Mouse (Mus musculus) left cerebral cortex, adult 2 months (tissue): ENCODE data around the gene Lclat1. TPM values are rescaled to one million over a fixed set of nuclear protein-coding genes. Genes with fewer than 3 reads are reported as not detected.

Experiments used
- DNase-seq, 2 experiments: peaks; one replicate each; pipeline ENCODE4 v3.0.0; 2021 to 2022; ENCODE audit warnings: low spot score in 2 of 2, mixed read lengths in 1 of 2; ENCODE audit errors: extremely low spot score in 1 of 2
- H3K27ac ChIP-seq: fragments of 200-600 bp; 2 replicates; pipeline ENCODE4 v1.8.1; 2022
- H3K4me3 ChIP-seq: fragments of 200-600 bp; 2 replicates; pipeline ENCODE4 v1.8.1; 2022
- CTCF ChIP-seq: fragments of 200-600 bp; IDR thresholded peaks from 2 replicates; pipeline ENCODE4 v1.8.1; 2022; ENCODE audit warnings: antibody characterized with exemption, mild to moderate bottlenecking, moderate library complexity
- intact Hi-C: fragments of 180-260 bp; cut with DNase I; formaldehyde crosslinking; loops from one replicate; pipeline ENCODE4 v1.15.1; 2025
- total RNA-seq, 2 experiments: library from RNA; stranded (reverse); gene quantifications; 2 replicates each; pipeline ENCODE4 v1.2.3; 2021

Lclat1 gene
- total RNA-seq, 2 experiments from 2014 or later, result 38.5 to 40.2 TPM

- H3K27ac ChIP-seq, result peak overlapping the region; percentile 36; the same call in 1 of the 2 replicates
- no peak overlapping the region; the same call in 1 of the 2 replicates for H3K4me3 ChIP-seq
- intact Hi-C loops, result no loop called here
- TF ChIP-seq CTCF, result no peak
- no peak for DNase-seq
Measured at GRCm38 (mm10) chr17:73220746-73221145, 113.0 kb downstream of the Lclat1 start.

- intact Hi-C loops, result no loop called here
- no peak overlapping the region for H3K4me3 ChIP-seq
- TF ChIP-seq CTCF, result no peak
- DNase-seq, result no peak
- no peak overlapping the region for H3K27ac ChIP-seq
Measured at GRCm38 (mm10) chr17:73222077-73222476, 114.3 kb downstream of the Lclat1 start.

- H3K27ac ChIP-seq, result no peak overlapping the region
- intact Hi-C loops, result no loop called here
- no peak for DNase-seq
- H3K4me3 ChIP-seq, result no peak overlapping the region
- TF ChIP-seq CTCF, result no peak
Measured at GRCm38 (mm10) chr17:73225442-73225841, 117.7 kb downstream of the Lclat1 start.

- no peak for DNase-seq
- TF ChIP-seq CTCF, result no peak
- H3K4me3 ChIP-seq, result no peak overlapping the region
- intact Hi-C loops, result no loop called here
- no peak overlapping the region for H3K27ac ChIP-seq
Measured at GRCm38 (mm10) chr17:73225996-73226395, 118.2 kb downstream of the Lclat1 start.

- no peak overlapping the region for H3K4me3 ChIP-seq
- no peak for TF ChIP-seq CTCF
- no peak for DNase-seq
- H3K27ac ChIP-seq, result no peak overlapping the region
- intact Hi-C loops, result no loop called here
Measured at GRCm38 (mm10) chr17:73226595-73226994, 118.8 kb downstream of the Lclat1 start.

GRCm38 (mm10) chr17:73227361-73227760, 119.6 kb downstream of the Lclat1 start:
- TF ChIP-seq CTCF, result no peak
- Histone ChIP-seq H3K27ac (no peak overlapping the region), H3K4me3 (no peak overlapping the region)
- intact Hi-C loops, result no loop called here
- no peak for DNase-seq

GRCm38 (mm10) chr17:73229445-73230155, 121.8 kb downstream of the Lclat1 start:
- intact Hi-C loops, result no loop called here
- Histone ChIP-seq H3K27ac (no peak overlapping the region), H3K4me3 (no peak overlapping the region)
- TF ChIP-seq CTCF, result no peak
- no peak for DNase-seq

- TF ChIP-seq CTCF, result no peak
- no peak for DNase-seq
- intact Hi-C loops, result no loop called here
- H3K4me3 ChIP-seq, result no peak overlapping the region
- no peak overlapping the region for H3K27ac ChIP-seq
Measured at GRCm38 (mm10) chr17:73230340-73230989, 122.7 kb downstream of the Lclat1 start.

GRCm38 (mm10) chr17:73231337-73231736, 123.6 kb downstream of the Lclat1 start:
- Histone ChIP-seq H3K27ac (no peak overlapping the region), H3K4me3 (no peak overlapping the region)
- intact Hi-C loops, result no loop called here
- DNase-seq, result no peak
- TF ChIP-seq CTCF, result no peak

GRCm38 (mm10) chr17:73232593-73232992, 124.8 kb downstream of the Lclat1 start:
- Histone ChIP-seq H3K27ac (no peak overlapping the region), H3K4me3 (no peak overlapping the region)
- intact Hi-C loops, result no loop called here
- DNase-seq, result no peak
- no peak for TF ChIP-seq CTCF

- no peak for DNase-seq
- H3K27ac ChIP-seq, result no peak overlapping the region
- TF ChIP-seq CTCF, result no peak
- H3K4me3 ChIP-seq, result no peak overlapping the region
- intact Hi-C loops, result no loop called here
Measured at GRCm38 (mm10) chr17:73233975-73234374, 126.2 kb downstream of the Lclat1 start.

- TF ChIP-seq CTCF, result no peak
- DNase-seq, result no peak
- no peak overlapping the region for H3K4me3 ChIP-seq
- intact Hi-C loops, result no loop called here
- peak overlapping the region; percentile 40; the same call in 1 of the 2 replicates for H3K27ac ChIP-seq
Measured at GRCm38 (mm10) chr17:73237178-73237853, 129.5 kb downstream of the Lclat1 start.
